Mouse (Mus musculus) layer of hippocampus, adult 2 months (tissue): Measurements from ENCODE around the gene Dync1i1. TPM values are rescaled to one million over a fixed set of nuclear protein-coding genes. Genes with fewer than 3 reads are reported as not detected.
A peak's percentile ranks its signal among the peaks of the same experiment; 100 is the strongest.

Experiments
- DNase-seq, 2 experiments: peaks; one replicate each; pipeline ENCODE4 v3.0.0; 2022; ENCODE audit warnings: low spot score in 2 of 2
- H3K27ac ChIP-seq: fragments of 200-600 bp; 2 replicates; pipeline ENCODE4 v1.8.1; 2022
- H3K4me3 ChIP-seq: fragments of 200-600 bp; 2 replicates; pipeline ENCODE4 v1.8.1; 2022; ENCODE audit warnings: mild to moderate bottlenecking
- CTCF ChIP-seq: fragments of 200-600 bp; conservative IDR thresholded peaks from 2 replicates; pipeline ENCODE4 v1.8.1; 2022; ENCODE audit warnings: antibody characterized with exemption, mild to moderate bottlenecking, moderate library complexity
- total RNA-seq, 2 experiments: library from RNA; stranded (reverse); gene quantifications; 2 replicates each; pipeline ENCODE4 v1.2.3; 2021

The Dync1i1 gene
- total RNA-seq, 2 experiments from 2014 or later = 138 to 150 TPM

GRCm38 (mm10) chr6:5832838-5833237 lies 107.4 kb downstream of the Dync1i1 start:
- Histone ChIP-seq H3K27ac (no peak overlapping the region), H3K4me3 (no peak overlapping the region)
- TF ChIP-seq CTCF = no peak
- peak in 1 of 2 experiments; percentile 23 for DNase-seq

GRCm38 (mm10) chr6:5842466-5842865 lies 117.0 kb downstream of the Dync1i1 start:
- DNase-seq = no peak
- Histone ChIP-seq H3K27ac (no peak overlapping the region), H3K4me3 (no peak overlapping the region)
- no peak for TF ChIP-seq CTCF

DNA sequence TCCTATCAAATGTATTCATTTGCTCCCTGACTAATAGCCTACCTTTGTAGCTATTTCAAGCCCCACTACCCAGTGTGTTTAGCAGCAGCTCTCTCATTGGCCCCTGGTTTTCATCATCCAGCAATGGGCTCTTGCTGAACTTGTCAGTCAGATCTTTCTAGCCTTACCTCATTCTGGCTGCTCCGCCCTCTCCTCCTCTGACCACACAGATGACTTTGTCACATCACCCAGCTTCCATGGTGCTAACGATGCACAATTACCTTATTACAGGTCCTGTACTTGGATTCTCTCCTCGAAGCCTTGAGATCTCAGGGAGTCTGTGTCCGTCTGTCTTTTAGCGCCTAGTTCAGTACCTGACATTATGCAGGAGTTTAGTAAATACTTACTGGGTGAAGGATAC lies 120.7 kb downstream of the Dync1i1 start:
- H3K27ac ChIP-seq = no peak overlapping the region
- no peak for DNase-seq
- H3K4me3 ChIP-seq = no peak overlapping the region
- no peak for TF ChIP-seq CTCF

DNA sequence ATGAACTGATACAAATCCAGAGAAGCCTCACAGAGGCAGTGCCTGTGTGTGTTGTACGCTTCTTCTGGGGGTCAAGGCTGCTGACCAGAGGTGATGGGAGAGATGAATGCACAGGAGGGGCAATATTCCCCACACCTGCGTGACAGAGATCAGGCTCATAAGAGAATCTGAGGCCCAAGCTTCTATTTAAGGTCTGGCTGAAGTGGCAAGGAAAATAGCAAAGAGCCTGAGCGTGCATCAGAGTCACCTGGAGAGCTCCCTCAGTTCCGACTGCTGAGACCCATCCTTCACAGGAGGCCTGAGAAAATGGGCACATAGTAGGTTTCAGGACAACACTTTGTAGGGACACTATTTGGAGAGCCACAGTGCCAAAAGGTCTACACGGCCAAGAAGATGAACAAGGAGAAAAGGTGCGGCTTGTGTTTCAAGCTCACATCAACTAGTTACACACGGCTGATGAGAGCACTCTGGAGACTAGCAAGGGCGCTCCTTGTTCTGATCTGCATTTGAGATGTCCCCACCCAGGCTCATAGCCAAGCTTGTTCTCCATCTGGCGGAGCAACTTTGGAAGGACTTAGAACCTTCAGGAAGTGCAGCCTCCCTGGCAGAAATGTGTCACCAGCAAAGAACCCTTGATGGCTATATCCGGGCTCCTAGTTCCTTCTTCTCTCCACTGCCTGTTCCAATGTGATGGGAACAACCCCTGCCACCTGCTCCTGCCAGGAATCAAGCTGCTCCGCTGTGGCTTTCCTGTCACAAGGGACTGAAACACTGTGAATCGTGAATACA lies 128.8 kb downstream of the Dync1i1 start:
- Histone ChIP-seq H3K4me3 (no peak overlapping the region), H3K27ac (peak overlapping the region; percentile 29; the same call in 1 of the 2 replicates)
- TF ChIP-seq CTCF = no peak
- DNase-seq = no peak

DNA sequence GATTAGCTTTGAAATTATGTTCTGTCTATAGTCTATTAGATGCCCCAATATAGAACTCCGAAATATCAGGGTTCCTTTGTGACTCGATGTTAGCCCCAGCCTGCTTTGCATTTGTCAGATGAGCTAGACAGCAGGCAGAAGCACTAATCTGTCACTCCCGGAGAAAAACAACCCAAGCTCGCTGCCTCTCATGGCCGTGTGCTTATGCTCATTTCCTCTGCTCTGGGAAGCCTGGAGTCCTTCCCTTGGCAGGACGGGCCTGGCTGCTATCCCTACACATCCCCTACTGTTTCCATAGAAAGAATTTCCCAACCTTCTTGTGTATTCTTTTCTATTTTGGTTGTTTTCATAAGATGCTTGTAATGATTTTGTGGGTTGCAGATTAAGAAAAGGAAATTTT lies 130.1 kb downstream of the Dync1i1 start:
- peak overlapping the region; percentile 39; the same call in 1 of the 2 replicates for H3K27ac ChIP-seq
- no peak overlapping the region for H3K4me3 ChIP-seq
- DNase-seq = no peak
- TF ChIP-seq CTCF = no peak

DNA sequence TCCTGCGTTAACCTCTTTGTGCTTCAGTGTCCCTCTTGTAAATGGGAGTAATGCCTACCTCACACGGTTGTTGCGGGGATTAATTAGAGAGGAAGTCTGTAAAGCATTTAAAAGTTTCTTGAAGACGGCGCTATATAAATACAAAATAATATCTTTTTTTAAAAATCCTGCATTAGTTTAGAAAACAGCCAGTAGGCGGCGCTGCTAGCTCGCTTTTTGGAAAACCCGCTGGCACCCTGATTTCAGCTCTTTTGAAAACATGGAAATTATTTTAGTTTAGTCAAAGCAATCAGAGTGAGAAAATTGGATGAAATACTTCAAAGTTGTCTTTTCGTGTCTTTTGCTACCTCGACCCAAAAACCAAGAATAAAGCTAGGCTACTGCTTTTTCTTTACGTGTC lies 132.9 kb downstream of the Dync1i1 start:
- H3K4me3 ChIP-seq = no peak overlapping the region
- peak in 1 of 2 experiments; percentile 59 for DNase-seq
- peak; percentile 93 for TF ChIP-seq CTCF
- H3K27ac ChIP-seq = no peak overlapping the region

- Histone ChIP-seq H3K4me3 (no peak overlapping the region), H3K27ac (no peak overlapping the region)
- no peak for TF ChIP-seq CTCF
- DNase-seq = no peak
Measured at GRCm38 (mm10) chr6:5858901-5859598, 133.6 kb downstream of the Dync1i1 start.

- no peak for TF ChIP-seq CTCF
- no peak for DNase-seq
- no peak overlapping the region for H3K4me3 ChIP-seq
Measured at GRCm38 (mm10) chr6:5859630-5860029, 134.2 kb downstream of the Dync1i1 start.

DNA sequence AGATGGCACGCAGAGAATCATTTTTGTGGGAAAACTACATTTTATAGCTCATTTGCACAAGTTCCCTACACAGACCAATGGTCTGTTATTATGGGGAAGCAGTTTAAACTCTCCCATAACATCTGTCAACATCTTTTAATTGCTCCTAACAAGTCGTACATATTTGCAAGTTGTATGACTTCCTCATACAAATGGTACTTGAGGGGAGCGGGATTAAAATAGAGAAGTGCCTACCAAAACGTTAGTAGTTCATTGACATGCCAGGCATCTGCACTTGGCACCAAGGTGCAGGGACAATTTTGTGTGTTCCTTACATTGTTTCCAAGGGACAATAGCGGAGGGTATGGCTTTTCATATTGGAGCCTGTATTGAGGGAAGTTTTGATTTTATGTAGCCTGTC lies 140.7 kb downstream of the Dync1i1 start:
- Histone ChIP-seq H3K4me3 (no peak overlapping the region), H3K27ac (no peak overlapping the region)
- TF ChIP-seq CTCF = no peak
- DNase-seq = no peak

More at GRCm38 (mm10) chr6:5859630-5860029, 134.2 kb downstream of the Dync1i1 start:
- no peak overlapping the region for H3K27ac ChIP-seq

DNA sequence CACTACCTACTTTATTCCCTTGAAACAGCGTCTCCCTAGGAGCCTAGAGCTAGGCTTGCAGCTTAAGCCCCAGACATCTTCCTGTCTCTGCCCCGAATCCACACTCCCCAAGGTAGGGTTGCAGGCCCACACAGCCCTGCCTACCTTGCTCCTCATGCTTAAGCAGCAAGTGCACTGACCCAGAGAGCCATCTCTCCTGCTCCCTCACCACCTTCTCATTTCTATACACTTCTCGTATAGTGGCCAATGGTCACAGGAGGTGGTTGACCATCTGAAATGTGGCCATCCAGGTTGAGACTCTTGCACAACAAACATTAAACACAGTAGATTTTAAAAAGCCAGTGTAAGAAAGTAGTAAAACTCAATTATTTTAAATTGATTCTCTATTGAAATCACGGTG lies 141.8 kb downstream of the Dync1i1 start:
- Histone ChIP-seq H3K4me3 (no peak overlapping the region), H3K27ac (no peak overlapping the region)
- TF ChIP-seq CTCF = no peak
- no peak for DNase-seq

DNA sequence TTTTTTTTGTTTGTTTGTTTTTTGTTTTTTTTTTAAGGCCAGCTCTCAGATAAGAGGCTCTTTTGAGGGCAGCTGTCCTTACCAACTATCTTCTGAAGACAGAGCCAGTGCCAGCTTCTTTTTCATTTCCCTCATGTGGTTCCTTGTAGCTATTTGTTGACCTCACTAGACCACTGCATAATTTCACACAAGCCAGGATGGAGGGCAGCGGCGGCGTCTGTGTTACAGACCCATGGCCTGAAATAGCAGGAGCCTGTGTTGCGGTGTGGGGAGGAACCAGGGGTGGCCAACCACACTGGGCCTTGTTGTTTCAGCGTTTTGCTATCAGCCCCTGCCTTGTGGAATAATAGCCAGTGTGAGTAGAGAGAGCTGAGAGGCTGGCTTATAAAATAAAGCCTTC lies 145.6 kb downstream of the Dync1i1 start:
- DNase-seq = no peak
- no peak overlapping the region for H3K27ac ChIP-seq
- TF ChIP-seq CTCF = no peak
- no peak overlapping the region for H3K4me3 ChIP-seq

- TF ChIP-seq CTCF = no peak
- Histone ChIP-seq H3K27ac (no peak overlapping the region), H3K4me3 (no peak overlapping the region)
- no peak for DNase-seq
Measured at GRCm38 (mm10) chr6:5871581-5872298, 146.3 kb downstream of the Dync1i1 start.

GRCm38 (mm10) chr6:5889341-5889740 lies 163.9 kb downstream of the Dync1i1 start:
- no peak overlapping the region for H3K27ac ChIP-seq
- no peak for DNase-seq
- TF ChIP-seq CTCF = no peak
- H3K4me3 ChIP-seq = no peak overlapping the region
